Mouse (Mus musculus) stomach, postnatal 0 days (tissue): Measurements from ENCODE around the gene 1700001P01Rik.

Source experiments
- CTCF ChIP-seq: IDR thresholded peaks from 2 replicates; pipeline ENCODE4 v1.5.1; 2016; ENCODE audit warnings: antibody characterized with exemption, low read depth, mild to moderate bottlenecking, moderate library complexity
- EP300 ChIP-seq: optimal IDR thresholded peaks from 2 replicates; pipeline ENCODE3; 2016; ENCODE audit warnings: antibody characterized with exemption

DNA sequence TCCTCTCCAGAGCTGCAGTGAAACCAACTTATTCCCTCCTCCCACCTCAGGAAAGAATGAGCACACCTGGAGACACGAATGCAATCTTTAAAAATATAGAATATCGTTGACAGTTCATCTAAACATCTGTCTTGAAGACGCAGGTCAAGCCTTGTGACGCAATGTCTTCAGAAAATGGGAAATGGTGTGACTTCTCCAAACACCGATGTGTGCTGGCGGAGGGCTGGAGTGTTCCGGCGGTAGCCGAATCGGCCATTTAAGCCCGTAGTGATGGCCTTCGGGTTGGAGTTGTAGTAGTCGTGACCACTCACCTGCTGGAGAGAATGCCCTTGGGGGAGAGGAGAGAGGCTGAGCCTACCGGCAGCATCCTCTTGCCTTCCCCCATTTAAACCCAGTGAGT is 4.3 kb downstream of the 1700001P01Rik start:
- TF ChIP-seq EP300 (no peak), CTCF (no peak)
